Mouse (Mus musculus) bone marrow macrophage, adult 2 months (primary cell): ENCODE measurements around the gene Herc1.
"Not testable (repeated sequence)": the region's sequence is repeated elsewhere in the genome, so short reads cannot be mapped to it uniquely, and the experiment has no call there.

Experiments used
- CTCF ChIP-seq: IDR thresholded peaks from 2 replicates; pipeline ENCODE4 v1.5.1; 2012; ENCODE audit warnings: low read depth, mild to moderate bottlenecking, low read length, moderate library complexity
- POLR2A ChIP-seq: IDR thresholded peaks from 2 replicates; pipeline ENCODE4 v1.6.1; 2012; ENCODE audit warnings: mild to moderate bottlenecking, low read depth, low read length, borderline replicate concordance

DNA sequence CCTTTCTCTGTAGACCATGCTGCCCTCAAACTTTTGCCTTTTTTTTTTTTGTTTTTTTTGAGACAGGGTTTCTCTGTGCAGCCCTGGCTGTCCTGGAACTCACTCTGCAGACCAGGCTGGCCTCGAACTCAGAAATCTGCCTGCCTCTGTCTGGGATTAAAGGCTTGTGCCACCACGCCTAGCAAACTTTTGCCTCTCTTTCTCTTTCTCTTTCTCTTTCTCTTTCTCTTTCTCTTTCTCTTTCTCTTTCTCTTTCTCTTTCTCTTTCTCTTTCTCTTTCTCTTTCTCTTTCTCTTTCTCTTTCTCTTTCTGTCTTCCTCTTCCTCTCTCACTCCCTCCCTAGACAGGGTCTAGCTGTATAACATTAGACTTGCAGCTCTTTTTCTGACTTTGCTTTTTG is 40.1 kb downstream of the Herc1 start:
- TF ChIP-seq CTCF, POLR2A: not testable (repeated sequence)
